Comparison of ENCODE assay signal across 8 mouse cellular contexts in the genomic region with DNA sequence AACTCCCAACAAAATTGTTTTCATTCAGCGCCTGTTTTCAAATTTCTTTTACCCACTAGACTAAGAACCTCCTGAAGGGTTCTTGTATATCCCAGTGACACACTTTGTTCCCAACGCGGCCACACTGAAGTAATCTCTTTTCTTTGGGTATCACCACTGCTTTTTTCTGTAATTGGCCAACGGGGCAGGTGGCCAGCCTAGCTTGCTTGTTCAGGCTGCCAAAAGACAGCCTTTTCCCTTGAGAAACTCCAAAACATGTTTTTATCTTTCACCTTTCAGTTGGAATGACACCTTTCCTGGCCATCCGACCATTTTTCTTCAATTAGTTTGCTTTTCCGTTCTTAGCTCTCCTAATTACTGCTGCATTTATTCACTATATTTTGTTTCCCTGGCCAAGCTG. TPM values are rescaled to one million over a fixed set of nuclear protein-coding genes. Genes with fewer than 3 reads are reported as not detected.
A peak's percentile ranks its signal among the peaks of the same experiment; 100 is the strongest.
DNase-seq lines count a peak whose midpoint lies in the region; ATAC-seq and TF ChIP-seq lines count a peak whose summit lies in the region.

No protein-coding gene starts in this region.

- H3K27me3 ChIP-seq in hindbrain, embryonic 15.5 days: no peaks in the 10 kb centered on the region
- peaks cover 10% of the 10 kb centered on the region for H3K27me3 ChIP-seq in myocyte (ENCODE audit: control insufficient read depth, insufficient read depth, insufficient read length)

- H3K4me2 ChIP-seq in hindbrain, embryonic 15.5 days: peak overlapping the region; percentile 80
- peak overlapping the region; percentile 72 for H3K4me2 ChIP-seq in myocyte (ENCODE audit: low read depth)

- H3K36me3 ChIP-seq in hindbrain, embryonic 15.5 days: no peaks in the 10 kb centered on the region
- no peaks in the 10 kb centered on the region for H3K36me3 ChIP-seq in myocyte (ENCODE audit: control insufficient read depth, insufficient read depth)

- peaks cover 34% of the 10 kb centered on the region for H3K79me2 ChIP-seq in myocyte (ENCODE audit: control insufficient read depth, insufficient read depth)

- no peak for ATAC-seq in hindbrain, embryonic 15.5 days (ENCODE audit: low FRiP score, low read depth)

- peaks cover 9% of the 10 kb centered on the region for H3K4me1 ChIP-seq in cortical plate, adult 2 months (ENCODE audit: control insufficient read depth, insufficient read depth, low read length)
- H3K4me1 ChIP-seq in hindbrain, embryonic 15.5 days (replicated peaks): peaks cover 25% of the 10 kb centered on the region

- TF ChIP-seq CTCF in layer of hippocampus, adult 2 months (conservative IDR thresholded peaks at IDR 0.05): no peak
- TF ChIP-seq CTCF in cortical plate, adult 2 months (IDR thresholded peaks at IDR 0.05; ENCODE audit: extremely low read depth, insufficient read depth, low read length): no peak

- no peaks in the 10 kb centered on the region for H3K9me3 ChIP-seq in hindbrain, embryonic 15.5 days

- no peak for DNase-seq in layer of hippocampus, adult 2 months (ENCODE audit: low spot score in 2 of 2)
- DNase-seq in layer of hippocampus, adult 9-10 months (ENCODE audit: low spot score): no peak
- no peak for DNase-seq in gastrocnemius, postnatal 25 days
- no peak for DNase-seq in yolk sac, embryonic 10.5 days (ENCODE audit: low spot score)
- DNase-seq in embryo, embryonic 11 days: no peak

- H3K27ac ChIP-seq in layer of hippocampus, adult 2 months: peak overlapping the region; percentile 84
- H3K27ac ChIP-seq in cortical plate, adult 2 months (ENCODE audit: insufficient read depth, low read length): peak overlapping the region; percentile 48; the same call in 1 of the 2 replicates
- H3K27ac ChIP-seq in hindbrain, embryonic 15.5 days (replicated peaks): 0 out of 2 replicates have a peak overlapping the region, but pooled peaks have one; percentile 16

- peak overlapping the region; percentile 82 for H3ac ChIP-seq in myocyte (ENCODE audit: control insufficient read depth, insufficient read length)

- 65% methylated on average over 6 of the region's 6 CpGs for WGBS in hindbrain, embryonic 15.5 days

- no peak for TF ChIP-seq POLR2A in cortical plate, adult 2 months (IDR thresholded peaks at IDR 0.05; ENCODE audit: extremely low read depth, insufficient read depth, low read length)
- no peak for TF ChIP-seq POLR2A in myocyte (IDR thresholded peaks at IDR 0.05; ENCODE audit: insufficient read length, low read depth)

- H3K9ac ChIP-seq in hindbrain, embryonic 15.5 days: no peak overlapping the region

- H3K4me3 ChIP-seq in layer of hippocampus, adult 2 months: peak overlapping the region; percentile 88
- H3K4me3 ChIP-seq in cortical plate, adult 2 months (ENCODE audit: insufficient read depth, low read length): peak overlapping the region; percentile 71
- peak overlapping the region; percentile 66 for H3K4me3 ChIP-seq in hindbrain, embryonic 15.5 days
- H3K4me3 ChIP-seq in myocyte: peak overlapping the region; percentile 40

TF ChIP-seq in myocyte, 11 proteins besides CTCF, POLR2A, EP300 and RAD21:
- TF ChIP-seq MYOG (IDR thresholded peaks at IDR 0.05; ENCODE audit: control insufficient read depth in 1 of 3, insufficient read depth in 1 of 3, insufficient read length in 2 of 3, low read depth in 2 of 3) (no peak), MAX (IDR thresholded peaks at IDR 0.05; ENCODE audit: low read depth) (no peak), MYOD1 (IDR thresholded peaks at IDR 0.05; ENCODE audit: control insufficient read depth in 1 of 3, insufficient read length in 2 of 3, low read depth in 2 of 3) (no peak), TCF12 (IDR thresholded peaks at IDR 0.05; ENCODE audit: insufficient read depth, poor library complexity, severe bottlenecking) (no peak), TCF3 (IDR thresholded peaks at IDR 0.05; ENCODE audit: insufficient read length, low read depth) (no peak), SRF (IDR thresholded peaks at IDR 0.05; ENCODE audit: control insufficient read depth, insufficient read length, low read depth) (no peak), E2F4 (IDR thresholded peaks at IDR 0.05; ENCODE audit: insufficient read depth) (no peak), REST (IDR thresholded peaks at IDR 0.05; ENCODE audit: insufficient read depth, insufficient read length) (no peak), POLR2AphosphoS2 (IDR thresholded peaks at IDR 0.05; ENCODE audit: insufficient read length, low read depth) (no peak), USF1 (IDR thresholded peaks at IDR 0.05; ENCODE audit: low read depth) (no peak), CEBPB (IDR thresholded peaks at IDR 0.05; ENCODE audit: insufficient read depth, poor library complexity, severe bottlenecking) (no peak)

RNA-seq across cellular contexts. Expression of a gene that starts 0.5 kb away (rescaled TPM):
- 10 to 100 TPM; 62.9 to 66.3 TPM for total RNA-seq in layer of hippocampus, adult 2 months (2021)
- polyA plus RNA-seq in cortical plate, adult 2 months (2012; rRNA removed): 26.5 and 27.2 TPM in 2 replicates
- 58.1 and 58.9 TPM in 2 replicates for polyA plus RNA-seq in hindbrain, embryonic 15.5 days (2015; fragmentation: Nextera tagmentation; extraction: Ambion mirVana)
- polyA plus RNA-seq in myocyte (2012; fragmentation: generic; extraction: Trizol): 38.1 TPM
- 10 to 100 TPM in 1 of 2 experiments, 1 to 10 TPM in 1; 9.8 to 10.1 TPM for total RNA-seq in gastrocnemius, postnatal 25 days (2021)

RNA-seq across cellular contexts. Expression of a gene that starts 34.9 kb away (rescaled TPM):
- 100 to 1,000 TPM; 636 to 650 TPM for total RNA-seq in layer of hippocampus, adult 2 months (2021)
- 1,137 and 1,412 TPM in 2 replicates for polyA plus RNA-seq in cortical plate, adult 2 months (2012; rRNA removed)
- polyA plus RNA-seq in hindbrain, embryonic 15.5 days (2015; fragmentation: Nextera tagmentation; extraction: Ambion mirVana): 89.2 and 96.5 TPM in 2 replicates
- 1,165 TPM for polyA plus RNA-seq in myocyte (2012; fragmentation: generic; extraction: Trizol)
- 10 to 100 TPM; 63.7 to 91.7 TPM for total RNA-seq in gastrocnemius, postnatal 25 days (2021)

RNA-seq across cellular contexts. Expression of a gene that starts 41.4 kb away (rescaled TPM):
- 100 to 1,000 TPM; 545 to 546 TPM for total RNA-seq in layer of hippocampus, adult 2 months (2021)
- 559 and 591 TPM in 2 replicates for polyA plus RNA-seq in cortical plate, adult 2 months (2012; rRNA removed)
- 21.4 and 24.6 TPM in 2 replicates for polyA plus RNA-seq in hindbrain, embryonic 15.5 days (2015; fragmentation: Nextera tagmentation; extraction: Ambion mirVana)
- 699 TPM for polyA plus RNA-seq in myocyte (2012; fragmentation: generic; extraction: Trizol)
- 100 to 1,000 TPM in 1 of 2 experiments, 10 to 100 TPM in 1; 61.6 to 106 TPM for total RNA-seq in gastrocnemius, postnatal 25 days (2021)

Comparison
In these comparisons a context has a peak if more than half of its experiments do, and no peak if none do; other contexts are left out.
1. H3K27ac ChIP-seq: peak in every context shown above with its lines; median percentile 84 in layer of hippocampus, adult 2 months; 48 in cortical plate, adult 2 months; 16 in hindbrain, embryonic 15.5 days.
2. RNA of a gene that starts 34.9 kb away (polyA plus RNA-seq): 1,137 to 1,412 TPM in cortical plate, adult 2 months and 1,165 TPM in myocyte (single experiment); 89.2 to 96.5 TPM in hindbrain, embryonic 15.5 days; every median in the first group is over 10 times any median in the second.
3. RNA of a gene that starts 41.4 kb away (polyA plus RNA-seq): 699 TPM in myocyte (single experiment) and 559 to 591 TPM in cortical plate, adult 2 months; 21.4 to 24.6 TPM in hindbrain, embryonic 15.5 days; every median in the first group is over 10 times any median in the second.
4. Peak in every context shown above with its lines, with median percentiles within 50 percentile points of each other: H3K4me3 ChIP-seq.